Mouse (Mus musculus): Measurements from ENCODE around the gene Nxpe5. TPM values are rescaled to one million over a fixed set of nuclear protein-coding genes. Genes with fewer than 3 reads are reported as not detected.
A peak's percentile ranks its signal among the peaks of the same experiment; 100 is the strongest.

The Nxpe5 gene
- 0.14 and 0.19 TPM in 2 replicates for polyA plus RNA-seq (2012; rRNA removed)

DNA sequence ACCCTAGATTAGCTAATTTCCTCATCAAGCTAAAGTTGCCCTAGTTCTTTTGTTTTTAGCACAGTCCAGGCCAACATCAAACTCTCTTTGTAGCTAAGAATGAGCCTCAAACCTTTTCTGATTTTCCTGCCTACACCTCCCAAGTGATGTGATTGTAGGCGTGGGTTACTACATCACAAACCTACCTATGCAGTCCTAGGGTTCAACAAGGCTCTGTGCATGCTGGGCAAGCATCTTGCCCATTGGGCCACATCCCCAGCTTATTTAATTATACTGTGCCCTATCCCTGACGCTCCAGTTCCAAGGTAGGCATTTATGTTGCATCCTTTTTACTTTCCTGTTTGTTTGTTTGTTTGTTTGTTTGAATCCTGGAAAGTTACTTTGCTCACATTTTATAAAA is at the start of gene Nxpe5:
Nxpe5 (plus strand) TSS at position 199 of the 400 bp plus-strand sequence.
- H3K4me3 ChIP-seq (ENCODE audit: control insufficient read depth, low read depth, low read length), result no peak within 1 kb of the TSS
- H3K27me3 ChIP-seq (ENCODE audit: control insufficient read depth, insufficient read depth, low read length), result no peaks in the 10 kb centered on the region
- TF ChIP-seq POLR2A (IDR thresholded peaks at IDR 0.05; ENCODE audit: control insufficient read depth, low read depth, low read length) (no peak), CTCF (IDR thresholded peaks at IDR 0.05; ENCODE audit: control insufficient read depth, insufficient read depth, insufficient replicate concordance, low read depth, low read length) (no peak)
- no peak within 1 kb of the TSS for H3K27ac ChIP-seq (ENCODE audit: control insufficient read depth, insufficient read depth, low read depth, low read length)
- H3K4me1 ChIP-seq (ENCODE audit: control insufficient read depth, insufficient read depth, low read length), result no peaks in the 10 kb centered on the region
- H3K36me3 ChIP-seq (ENCODE audit: control insufficient read depth, insufficient read depth, low read length), result no peaks in the 10 kb centered on the region

DNA sequence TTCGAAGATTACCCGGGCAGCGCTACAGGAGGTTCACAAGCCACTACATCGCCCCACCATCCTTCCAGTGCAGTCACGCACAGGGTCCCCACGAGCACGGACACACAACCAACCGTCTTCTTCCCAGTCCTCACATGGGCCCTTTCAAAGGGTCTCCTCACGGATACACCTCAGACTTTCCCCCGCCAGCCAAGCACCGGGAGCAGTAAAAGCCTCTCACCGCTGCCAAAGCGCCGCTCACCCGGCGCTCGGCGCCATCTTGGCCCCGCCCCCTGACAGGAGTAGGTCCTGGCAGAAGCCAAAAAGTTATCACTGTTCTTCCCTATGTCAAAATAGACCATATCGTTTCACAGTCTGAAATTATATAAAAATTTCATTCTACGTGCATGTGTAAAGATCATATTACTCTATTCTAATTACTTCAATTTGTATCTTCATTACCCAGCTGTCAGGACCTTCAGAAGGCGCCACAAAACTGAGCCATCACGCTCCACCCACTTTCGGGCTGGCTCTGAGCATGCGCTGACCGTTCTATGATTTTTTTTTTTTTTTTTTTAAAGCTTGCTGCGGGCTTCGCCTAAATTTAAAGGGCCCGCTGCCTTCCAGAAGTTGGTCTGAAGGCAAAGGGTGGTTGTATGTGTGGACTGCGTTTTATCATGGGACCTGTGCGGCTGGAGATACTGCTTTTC is 38.6 kb upstream of the Nxpe5 start, which contains the start of the genes Taf6 and Cnpy4:
Taf6 (minus strand) TSS at position 502 of the 689 bp plus-strand sequence.
Cnpy4 (plus strand) TSS at position 536 of the 689 bp plus-strand sequence.
- Histone ChIP-seq H3K27me3 (ENCODE audit: control insufficient read depth, insufficient read depth, low read length) (no peaks in the 10 kb centered on the region), H3K4me3 (ENCODE audit: control insufficient read depth, low read depth, low read length) (peak within 1 kb of the TSS; percentile 98), H3K27ac (ENCODE audit: control insufficient read depth, insufficient read depth, low read depth, low read length) (peak within 1 kb of the TSS; percentile 97), H3K4me1 (ENCODE audit: control insufficient read depth, insufficient read depth, low read length) (peaks cover 6% of the 10 kb centered on the region), H3K36me3 (ENCODE audit: control insufficient read depth, insufficient read depth, low read length) (no peaks in the 10 kb centered on the region)
- TF ChIP-seq POLR2A (IDR thresholded peaks at IDR 0.05; ENCODE audit: control insufficient read depth, low read depth, low read length) (peak; percentile 90), CTCF (IDR thresholded peaks at IDR 0.05; ENCODE audit: control insufficient read depth, insufficient read depth, insufficient replicate concordance, low read depth, low read length) (no peak)

GRCm38 (mm10) chr5:138187661-138188306 is 37.9 kb upstream of the Nxpe5 start:
- no peaks in the 10 kb centered on the region for H3K27me3 ChIP-seq (ENCODE audit: control insufficient read depth, insufficient read depth, low read length)
- TF ChIP-seq POLR2A (IDR thresholded peaks at IDR 0.05; ENCODE audit: control insufficient read depth, low read depth, low read length), result no peak
- no peak for TF ChIP-seq CTCF (IDR thresholded peaks at IDR 0.05; ENCODE audit: control insufficient read depth, insufficient read depth, insufficient replicate concordance, low read depth, low read length)
- H3K4me1 ChIP-seq (ENCODE audit: control insufficient read depth, insufficient read depth, low read length), result peaks cover 6% of the 10 kb centered on the region
- H3K36me3 ChIP-seq (ENCODE audit: control insufficient read depth, insufficient read depth, low read length), result no peaks in the 10 kb centered on the region
- peak overlapping the region; percentile 88 for H3K27ac ChIP-seq (ENCODE audit: control insufficient read depth, insufficient read depth, low read depth, low read length)
- peak overlapping the region; percentile 98 for H3K4me3 ChIP-seq (ENCODE audit: control insufficient read depth, low read depth, low read length)

DNA sequence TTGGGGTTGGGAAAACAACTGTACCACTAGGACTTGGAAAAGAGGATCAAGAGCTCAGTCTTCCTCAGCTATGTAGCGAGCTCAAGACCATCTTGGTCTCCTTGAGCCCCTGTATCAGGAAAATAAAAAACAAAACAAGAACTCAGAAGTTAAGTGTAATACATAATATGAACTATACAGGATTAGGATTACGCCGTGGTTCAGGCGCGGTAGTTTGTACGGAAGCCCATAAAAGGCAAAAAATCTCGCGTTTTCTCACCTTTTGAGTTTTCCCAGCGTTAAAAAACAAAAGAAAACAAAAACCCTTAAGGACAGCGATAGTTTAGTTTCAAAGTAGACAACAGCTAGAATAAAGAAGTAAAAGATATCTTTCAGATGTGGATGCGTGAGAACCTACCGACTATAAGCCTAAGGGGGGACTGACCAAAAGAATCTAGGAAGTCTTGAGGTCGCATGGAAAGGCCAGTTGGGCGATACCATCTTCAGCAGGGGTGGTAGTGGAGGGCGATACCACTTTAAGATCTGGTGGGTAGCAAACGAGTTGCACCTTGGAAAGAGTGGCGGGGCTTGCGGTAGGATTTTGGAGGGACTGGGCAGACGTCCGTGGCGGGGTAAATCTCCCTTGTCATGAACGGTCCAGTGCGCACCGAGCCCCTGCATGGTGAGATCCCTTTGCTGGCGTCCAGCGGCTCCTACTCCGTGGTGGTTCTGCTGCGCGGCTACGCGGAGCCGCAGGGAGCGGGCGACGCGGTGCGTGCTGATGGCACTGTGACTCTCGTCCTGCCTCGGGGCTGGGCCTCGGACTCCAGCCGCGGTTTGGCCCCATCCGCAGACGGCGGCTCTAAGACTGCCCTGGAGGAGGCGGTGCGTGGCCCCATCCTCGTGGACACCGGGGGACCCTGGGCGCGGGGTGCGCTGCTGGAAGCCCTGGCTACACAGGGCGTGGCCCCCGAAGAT is 31.6 kb upstream of the Nxpe5 start, which contains the start of gene Mblac1:
Mblac1 (plus strand) TSS at position 544 of the 957 bp plus-strand sequence.
- TF ChIP-seq POLR2A (IDR thresholded peaks at IDR 0.05; ENCODE audit: control insufficient read depth, low read depth, low read length) (peak; percentile 55), CTCF (IDR thresholded peaks at IDR 0.05; ENCODE audit: control insufficient read depth, insufficient read depth, insufficient replicate concordance, low read depth, low read length) (no peak)
- Histone ChIP-seq H3K4me3 (ENCODE audit: control insufficient read depth, low read depth, low read length) (peak within 1 kb of the TSS; percentile 83), H3K27me3 (ENCODE audit: control insufficient read depth, insufficient read depth, low read length) (no peaks in the 10 kb centered on the region), H3K27ac (ENCODE audit: control insufficient read depth, insufficient read depth, low read depth, low read length) (peak within 1 kb of the TSS; percentile 97), H3K4me1 (ENCODE audit: control insufficient read depth, insufficient read depth, low read length) (peaks cover 11% of the 10 kb centered on the region), H3K36me3 (ENCODE audit: control insufficient read depth, insufficient read depth, low read length) (no peaks in the 10 kb centered on the region)

DNA sequence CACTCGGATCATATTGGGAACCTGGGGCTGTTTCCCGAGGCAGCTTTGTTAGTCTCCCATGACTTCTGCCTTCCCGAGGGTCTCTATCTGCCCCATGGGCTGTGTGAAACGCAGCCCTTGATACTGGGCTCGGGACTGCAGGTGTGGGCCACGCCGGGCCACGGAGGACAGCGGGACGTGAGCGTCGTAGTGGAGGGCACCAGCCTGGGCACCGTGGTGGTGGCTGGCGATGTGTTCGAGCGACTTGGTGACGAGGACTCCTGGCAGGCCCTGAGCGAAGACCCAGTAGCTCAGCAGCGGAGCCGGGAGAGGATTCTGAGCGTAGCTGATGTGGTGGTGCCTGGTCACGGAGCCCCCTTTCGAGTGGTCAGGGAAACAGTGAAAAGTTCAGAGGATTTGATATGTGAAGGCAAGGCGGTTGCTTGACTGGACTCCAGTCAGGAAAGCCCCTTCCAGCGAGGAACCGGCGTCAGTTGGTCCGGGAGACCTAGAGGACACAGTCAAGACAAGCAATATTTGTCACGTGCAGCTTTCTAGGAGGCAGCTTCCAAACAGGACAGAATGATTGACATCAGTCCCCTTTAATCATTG is 30.8 kb upstream of the Nxpe5 start:
- Histone ChIP-seq H3K27me3 (ENCODE audit: control insufficient read depth, insufficient read depth, low read length) (no peaks in the 10 kb centered on the region), H3K4me1 (ENCODE audit: control insufficient read depth, insufficient read depth, low read length) (peaks cover 11% of the 10 kb centered on the region), H3K27ac (ENCODE audit: control insufficient read depth, insufficient read depth, low read depth, low read length) (peak overlapping the region; percentile 97), H3K4me3 (ENCODE audit: control insufficient read depth, low read depth, low read length) (peak overlapping the region; percentile 83), H3K36me3 (ENCODE audit: control insufficient read depth, insufficient read depth, low read length) (no peaks in the 10 kb centered on the region)
- TF ChIP-seq CTCF (IDR thresholded peaks at IDR 0.05; ENCODE audit: control insufficient read depth, insufficient read depth, insufficient replicate concordance, low read depth, low read length) (no peak), POLR2A (IDR thresholded peaks at IDR 0.05; ENCODE audit: control insufficient read depth, low read depth, low read length) (peak; percentile 10; the same call in 1 of the 2 replicates)

- Histone ChIP-seq H3K27ac (ENCODE audit: control insufficient read depth, insufficient read depth, low read depth, low read length) (no peak overlapping the region), H3K27me3 (ENCODE audit: control insufficient read depth, insufficient read depth, low read length) (no peaks in the 10 kb centered on the region), H3K36me3 (ENCODE audit: control insufficient read depth, insufficient read depth, low read length) (no peaks in the 10 kb centered on the region), H3K4me3 (ENCODE audit: control insufficient read depth, low read depth, low read length) (no peak overlapping the region), H3K4me1 (ENCODE audit: control insufficient read depth, insufficient read depth, low read length) (peaks cover 11% of the 10 kb centered on the region)
- TF ChIP-seq POLR2A (IDR thresholded peaks at IDR 0.05; ENCODE audit: control insufficient read depth, low read depth, low read length) (no peak), CTCF (IDR thresholded peaks at IDR 0.05; ENCODE audit: control insufficient read depth, insufficient read depth, insufficient replicate concordance, low read depth, low read length) (no peak)
These were observed 30.2 kb upstream of the Nxpe5 start for GRCm38 (mm10) chr5:138195463-138195862.
